Mouse (Mus musculus) bone marrow macrophage, adult 2 months (primary cell): ENCODE measurements around the gene Ptgir.

Experiments used
- CTCF ChIP-seq: IDR thresholded peaks from 2 replicates; pipeline ENCODE4 v1.5.1; 2012; ENCODE audit warnings: low read depth, mild to moderate bottlenecking, low read length, moderate library complexity
- POLR2A ChIP-seq: IDR thresholded peaks from 2 replicates; pipeline ENCODE4 v1.6.1; 2012; ENCODE audit warnings: mild to moderate bottlenecking, low read depth, low read length, borderline replicate concordance

GRCm38 (mm10) chr7:16869497-16869896 is 36.8 kb upstream of the Ptgir start:
- TF ChIP-seq CTCF (no peak), POLR2A (no peak)
